Mouse (Mus musculus): ENCODE measurements around the gene Aftph.

Gene Aftph

DNA sequence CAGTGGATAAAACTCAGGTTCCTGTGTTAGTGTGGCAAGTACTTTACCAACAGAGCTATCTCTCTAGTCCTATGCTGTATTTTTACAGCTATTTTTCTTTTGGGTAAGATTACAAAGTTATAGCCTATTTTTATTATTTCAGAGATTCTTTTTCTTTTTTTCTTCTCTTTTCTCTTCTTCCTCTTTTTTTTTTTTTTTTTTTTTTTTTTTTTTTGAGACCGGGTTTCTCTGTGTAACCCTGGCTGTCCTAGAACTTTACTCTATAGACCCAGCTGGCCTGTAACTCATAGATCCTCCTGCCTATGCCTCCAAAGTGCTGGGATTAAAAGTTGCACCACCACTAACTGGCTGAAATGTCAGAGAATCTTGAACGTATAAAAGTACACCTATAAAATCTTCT lies 13.3 kb downstream of the Aftph start:
- no peak for DNase-seq (ENCODE audit: low read depth, low spot score)

DNA sequence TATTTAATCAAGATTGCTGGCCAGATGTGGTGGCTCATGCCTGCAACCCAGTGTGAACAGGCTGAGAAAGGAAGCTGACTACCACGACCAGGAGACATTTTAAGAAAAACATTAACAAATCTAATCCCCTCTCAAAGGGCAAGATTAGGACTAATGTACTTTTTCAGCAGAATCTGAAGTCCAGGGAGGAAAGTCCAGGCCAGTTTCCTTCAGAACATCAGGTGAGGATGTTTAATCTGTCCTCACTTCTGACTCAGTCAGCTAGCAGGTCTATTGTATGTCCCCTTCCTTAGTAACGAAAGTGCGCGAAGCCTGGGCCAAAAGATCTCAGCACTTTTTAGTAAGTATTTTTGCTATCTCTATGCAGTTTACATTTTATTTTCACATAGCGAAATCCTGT lies 17.8 kb downstream of the Aftph start:
- no peak for DNase-seq (ENCODE audit: low read depth, low spot score)

GRCm38 (mm10) chr11:20712068-20712671 lies 29.2 kb downstream of the Aftph start:
- DNase-seq (ENCODE audit: low read depth, low spot score) = no peak

DNA sequence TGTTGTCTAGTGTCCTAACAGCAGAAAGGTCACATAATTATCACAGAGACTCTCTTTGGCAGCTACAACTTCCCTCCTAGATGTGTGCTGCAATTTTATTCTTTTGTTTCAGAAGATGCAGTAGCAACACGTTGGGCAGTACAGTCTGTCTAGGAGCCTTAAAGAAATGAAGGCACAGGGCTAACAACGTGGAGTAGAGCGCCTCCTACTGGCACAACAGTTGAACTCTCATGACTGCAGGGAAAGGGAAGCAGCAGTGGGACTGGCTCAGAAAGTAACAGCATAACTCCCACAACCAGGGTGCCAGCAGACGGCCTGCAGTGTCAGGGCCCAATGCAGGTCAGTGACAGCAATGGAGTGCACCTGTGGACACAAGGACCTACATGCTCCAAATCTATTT lies 50.4 kb downstream of the Aftph start:
- DNase-seq (ENCODE audit: low read depth, low spot score) = peak; percentile 86

- DNase-seq (ENCODE audit: low read depth, low spot score) = no peak
Observed at GRCm38 (mm10) chr11:20681679-20682078, 59.7 kb downstream of the Aftph start.

DNA sequence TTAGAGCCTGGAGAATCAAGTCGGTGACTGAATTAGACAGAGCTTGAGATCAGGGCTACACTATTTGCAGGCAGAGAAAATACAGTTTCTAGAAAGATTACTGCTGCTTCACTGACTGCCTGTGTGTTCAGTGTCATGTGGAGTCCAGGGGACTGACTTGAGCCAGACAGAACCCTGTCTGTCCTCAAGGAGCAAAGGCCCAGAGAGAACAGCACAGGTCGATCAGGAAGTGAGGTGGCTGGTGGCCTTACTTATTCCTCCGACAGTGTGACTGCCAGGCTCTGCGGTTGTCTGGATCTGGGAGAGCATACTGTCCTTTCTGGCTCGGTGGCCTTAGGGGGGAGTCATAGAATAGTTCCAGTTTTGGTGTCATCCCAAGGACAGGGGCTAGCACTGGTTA lies 60.6 kb downstream of the Aftph start:
- DNase-seq (ENCODE audit: low read depth, low spot score) = no peak

- DNase-seq (ENCODE audit: low read depth, low spot score) = no peak
Observed at GRCm38 (mm10) chr11:20679396-20679795, 62.0 kb downstream of the Aftph start.

DNA sequence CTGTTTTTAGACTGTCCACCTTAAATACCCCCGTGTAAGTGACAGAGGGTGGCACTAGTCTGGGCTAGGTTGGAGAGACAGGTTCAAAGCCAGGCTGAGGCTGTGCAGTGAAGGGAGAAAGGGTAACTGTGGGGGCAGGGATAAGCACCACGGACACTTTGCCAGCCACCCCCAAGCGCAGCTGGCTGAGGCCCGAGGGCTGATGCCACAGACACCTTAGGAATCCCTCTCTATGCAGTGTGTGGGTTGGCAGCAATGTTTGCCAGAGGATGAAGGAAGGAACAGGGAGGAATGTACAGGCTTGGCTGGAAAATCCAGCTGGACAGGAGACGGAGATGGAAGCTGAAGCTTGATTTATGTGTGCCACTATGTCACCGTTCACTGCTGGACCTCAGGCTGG lies 68.9 kb downstream of the Aftph start:
- DNase-seq (ENCODE audit: low read depth, low spot score) = no peak

DNA sequence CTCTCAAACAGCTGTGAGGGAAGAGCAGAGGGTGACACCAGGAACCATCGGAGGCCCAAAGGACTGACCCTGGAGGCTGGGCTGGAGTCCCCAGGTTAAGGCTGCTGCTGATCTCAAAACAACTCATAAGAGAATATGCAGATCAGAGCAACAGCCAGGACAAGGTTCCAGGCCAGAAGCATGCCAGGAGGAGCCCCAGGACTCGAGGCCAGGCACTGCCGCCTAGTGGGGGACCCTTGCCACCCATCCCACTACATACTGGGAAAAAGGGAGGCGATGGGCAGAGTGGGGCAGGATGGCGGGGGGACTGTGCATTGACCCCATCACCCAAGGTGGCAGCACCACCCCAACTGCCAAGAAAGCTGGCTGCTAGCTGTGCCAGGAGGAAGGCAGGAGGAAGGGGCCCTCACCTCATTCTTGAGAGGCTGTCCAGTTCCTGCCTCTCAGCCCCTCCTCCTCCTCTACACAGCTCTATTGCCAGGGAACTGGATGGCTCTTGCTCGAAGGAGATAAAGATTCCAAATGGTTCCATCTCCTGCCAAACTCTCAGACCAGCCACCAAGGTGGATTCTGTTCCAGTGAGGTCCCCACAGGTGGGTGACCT lies 69.5 kb downstream of the Aftph start:
- no peak for DNase-seq (ENCODE audit: low read depth, low spot score)

- no peak for DNase-seq (ENCODE audit: low read depth, low spot score)
Observed at GRCm38 (mm10) chr11:20664878-20665277, 76.5 kb downstream of the Aftph start.

DNA sequence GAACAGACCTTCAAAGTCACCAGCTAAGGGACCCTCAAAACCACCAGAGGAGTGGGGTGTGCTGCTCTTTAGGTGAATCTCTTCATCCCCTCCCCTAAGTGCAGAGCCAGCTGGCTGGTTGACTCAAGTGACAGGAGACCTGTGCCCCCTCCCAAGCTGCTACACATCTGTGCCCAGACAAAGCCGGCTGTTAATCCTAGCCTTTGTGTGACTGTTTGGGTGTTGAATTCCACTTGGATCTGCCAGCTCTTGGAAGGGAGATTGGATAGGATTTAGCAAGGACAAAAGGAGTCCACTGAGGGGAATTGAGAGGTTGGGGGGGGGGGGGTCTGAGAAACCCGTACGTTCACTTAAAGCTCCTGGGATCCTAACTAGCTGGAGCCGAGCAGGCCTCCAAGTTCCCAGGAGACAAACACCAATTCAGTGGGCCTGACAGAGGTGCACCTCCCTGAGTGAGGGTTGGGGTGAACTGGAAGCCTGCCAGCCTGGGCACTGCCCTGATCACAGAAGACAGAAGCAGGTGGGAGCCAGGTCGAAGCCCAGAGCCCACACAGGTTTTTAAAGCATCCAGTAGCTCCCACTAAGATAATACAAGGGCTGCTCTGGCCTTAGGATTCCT lies 77.7 kb downstream of the Aftph start:
- no peak for DNase-seq (ENCODE audit: low read depth, low spot score)

- no peak for DNase-seq (ENCODE audit: low read depth, low spot score)
Observed at GRCm38 (mm10) chr11:20662811-20663210, 78.6 kb downstream of the Aftph start.

DNA sequence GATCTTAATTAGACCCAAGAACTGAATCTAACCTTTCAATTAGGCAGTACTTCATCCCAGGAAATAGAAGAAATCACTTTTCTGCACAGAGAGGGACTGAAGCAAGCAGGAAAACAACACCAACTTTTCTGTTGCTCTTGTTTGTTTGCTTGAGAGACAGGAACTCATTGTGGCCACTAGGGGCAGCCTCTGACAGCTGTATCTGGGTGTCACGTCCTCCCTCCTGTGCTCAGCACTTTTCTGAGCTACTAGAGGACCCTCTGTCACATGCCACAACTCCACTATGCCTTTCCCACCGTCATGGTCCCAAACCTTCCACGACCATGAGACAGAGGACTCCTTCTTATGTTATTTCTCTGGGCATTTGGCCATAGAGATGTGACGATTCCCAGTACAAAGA lies 79.7 kb downstream of the Aftph start:
- no peak for DNase-seq (ENCODE audit: low read depth, low spot score)

GRCm38 (mm10) chr11:20660111-20661097 lies 81.0 kb downstream of the Aftph start:
- DNase-seq (ENCODE audit: low read depth, low spot score) = no peak

DNA sequence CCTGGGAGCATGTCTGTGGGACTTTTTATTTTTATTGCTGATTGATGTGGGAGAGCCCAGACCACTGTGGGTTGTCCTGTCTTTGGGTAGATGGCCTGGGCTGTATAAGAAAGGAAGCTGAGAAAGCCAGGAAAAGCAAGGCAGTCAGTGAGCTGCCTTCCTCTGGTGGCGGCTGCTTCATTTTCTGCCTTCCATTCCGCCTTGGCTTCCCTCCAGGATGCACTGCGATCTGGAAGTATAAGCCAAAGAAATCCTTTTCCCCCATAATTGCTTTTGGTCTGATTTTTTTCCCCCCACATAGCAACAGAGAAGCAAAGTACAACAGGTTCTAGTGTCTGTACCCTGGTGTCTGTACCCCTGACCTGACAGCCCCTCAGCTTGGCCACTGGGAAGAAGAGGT lies 82.3 kb downstream of the Aftph start:
- DNase-seq (ENCODE audit: low read depth, low spot score) = no peak

DNA sequence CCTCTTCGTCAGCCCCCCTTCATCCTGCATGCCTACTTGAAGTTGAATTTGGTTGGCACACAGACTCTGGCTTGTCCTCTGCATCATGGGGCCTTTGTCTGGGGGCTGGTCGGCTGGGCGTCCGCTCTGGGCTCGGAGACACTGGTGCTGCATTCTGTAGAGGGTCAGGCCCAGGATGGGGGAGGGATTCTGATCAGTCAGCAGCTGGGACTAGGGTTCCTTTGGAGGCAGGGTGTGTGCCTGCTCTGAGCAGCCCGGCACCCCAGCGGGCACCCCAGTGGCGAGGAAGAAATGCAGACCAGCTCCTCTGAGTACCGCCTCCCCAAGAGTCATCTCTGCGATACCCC lies 84.7 kb downstream of the Aftph start:
- DNase-seq (ENCODE audit: low read depth, low spot score) = no peak

DNA sequence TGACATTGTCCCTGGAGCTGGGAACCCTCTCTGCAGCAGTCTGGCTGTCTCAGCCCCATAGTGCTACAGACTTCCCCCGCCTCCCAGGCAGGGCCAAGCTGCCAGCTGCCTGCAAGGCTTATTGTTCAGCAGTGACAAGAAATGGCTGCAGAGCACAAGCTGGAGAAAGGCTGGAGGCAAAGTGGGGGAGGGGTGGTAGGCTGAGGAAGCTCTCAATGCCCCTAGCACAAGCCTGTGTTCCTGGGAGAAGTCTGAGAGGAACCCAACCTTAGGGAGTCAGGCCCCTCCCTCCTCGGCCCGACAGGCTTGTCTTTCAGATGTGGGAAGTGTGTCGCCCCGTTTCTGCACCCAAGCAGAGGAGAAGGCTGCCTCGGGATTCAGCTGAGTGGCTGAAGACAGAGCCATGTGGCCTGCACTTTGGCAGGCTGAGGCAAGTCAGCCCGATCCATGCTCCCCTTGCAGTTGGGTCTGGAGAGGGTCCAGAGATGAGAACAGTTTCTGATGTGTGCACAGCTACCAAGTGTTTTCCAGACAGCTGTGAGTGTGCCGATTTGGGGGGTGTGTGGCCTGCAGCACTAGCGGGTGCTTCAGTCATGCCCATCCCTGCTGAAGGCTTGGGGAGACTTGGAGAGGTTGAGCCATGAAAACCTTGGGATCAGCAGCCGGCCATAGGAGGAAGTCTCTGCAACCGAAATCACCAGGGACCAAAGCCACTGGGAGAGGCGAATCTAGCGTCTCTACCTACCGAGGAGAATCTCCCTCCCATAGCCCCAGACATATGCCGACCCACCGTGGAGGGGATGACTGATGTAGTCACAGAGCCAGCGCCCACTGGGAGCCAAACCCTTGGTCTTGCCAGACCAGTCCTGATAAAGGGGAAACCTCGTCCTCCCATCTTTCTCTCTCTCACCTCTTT lies 85.3 kb downstream of the Aftph start:
- peak; percentile 70 for DNase-seq (ENCODE audit: low read depth, low spot score)

DNA sequence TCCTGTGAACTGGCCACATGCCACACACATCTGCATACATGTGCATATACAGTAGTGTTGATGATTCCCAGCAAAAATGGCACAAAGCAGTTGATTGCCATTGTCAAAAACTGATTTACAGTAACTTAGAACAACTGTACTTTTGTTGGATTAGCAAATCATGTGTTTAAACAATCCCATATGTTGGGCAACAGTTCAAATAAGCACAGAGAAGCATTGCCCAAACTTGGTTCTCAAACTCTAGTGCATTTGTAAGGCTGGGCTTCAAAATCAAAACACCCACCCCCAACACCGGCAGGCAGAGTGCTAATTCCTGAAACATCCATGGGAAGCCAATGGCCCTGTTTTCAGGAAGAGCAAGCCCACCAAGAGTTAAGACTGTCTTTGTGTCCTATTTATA lies 90.2 kb downstream of the Aftph start:
- no peak for DNase-seq (ENCODE audit: low read depth, low spot score)

DNA sequence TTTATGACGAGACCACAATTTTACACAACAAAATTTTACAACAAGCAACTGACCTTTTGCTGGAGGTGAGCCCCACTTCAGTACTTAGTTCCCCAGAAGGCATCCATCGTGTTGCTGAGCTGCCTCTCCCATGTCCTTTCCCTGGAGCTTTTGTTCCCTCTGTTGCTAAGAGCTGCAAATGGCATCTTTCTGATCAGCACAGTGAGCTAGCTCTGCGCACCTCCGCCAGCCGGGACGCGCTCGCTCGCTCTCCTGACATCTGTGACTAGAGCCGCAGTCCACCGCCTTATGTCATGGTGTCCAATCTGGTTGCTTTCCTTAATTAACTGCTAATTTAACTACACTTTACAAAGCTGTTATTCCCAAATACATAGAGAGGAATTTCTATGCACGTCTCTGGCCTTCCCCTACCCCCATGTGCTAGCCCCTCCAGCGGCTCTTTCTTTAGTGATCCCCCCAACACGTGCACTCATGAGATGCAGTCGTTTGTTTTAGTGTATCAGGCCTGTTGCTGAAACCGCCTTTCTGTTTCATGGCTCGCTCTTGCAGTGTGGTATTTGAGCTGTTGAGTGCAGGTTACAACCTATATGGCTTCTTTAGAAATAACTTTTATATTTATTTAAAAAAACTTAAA lies 91.3 kb downstream of the Aftph start:
- no peak for DNase-seq (ENCODE audit: low read depth, low spot score)

GRCm38 (mm10) chr11:20649477-20649876 lies 91.9 kb downstream of the Aftph start:
- DNase-seq (ENCODE audit: low read depth, low spot score) = no peak

All from forelimb bud, embryonic 11.5 days (tissue).